Mouse (Mus musculus): Measurements from ENCODE around the gene Fam205a4. TPM values are rescaled to one million over a fixed set of nuclear protein-coding genes. Genes with fewer than 3 reads are reported as not detected.

The Fam205a4 gene
- 0.40 TPM for polyA plus RNA-seq (2014; fragmentation: Illumina TruSeq; extraction: RNeasy Lipid Tissue Mini Kit (QIAGEN cat#74804); ENCODE audit: low read depth, low replicate concordance)

GRCm38 (mm10) chr4:41965758-41966157 lies at the start of gene Fam205a4:
TSS of gene Fam205a4 (plus strand) at chr4:41966058.

GRCm38 (mm10) chr4:41941272-41941671 lies 24.6 kb upstream of the Fam205a4 start, which contains the start of gene Gm20878:
TSS of gene Gm20878 (plus strand) at chr4:41941572.

Other genes with a start within 250 kb of the Fam205a4 start
- 44.3 TPM for gene Dctn3, start 242.9 kb upstream of the Fam205a4 start, polyA plus RNA-seq (2014; fragmentation: Illumina TruSeq; extraction: RNeasy Lipid Tissue Mini Kit (QIAGEN cat#74804); ENCODE audit: low read depth, low replicate concordance)
- gene Arid3c, start 234.9 kb upstream of the Fam205a4 start, polyA plus RNA-seq (2014; fragmentation: Illumina TruSeq; extraction: RNeasy Lipid Tissue Mini Kit (QIAGEN cat#74804); ENCODE audit: low read depth, low replicate concordance) = not detected
- gene Galt, start 210.8 kb upstream of the Fam205a4 start, polyA plus RNA-seq (2014; fragmentation: Illumina TruSeq; extraction: RNeasy Lipid Tissue Mini Kit (QIAGEN cat#74804); ENCODE audit: low read depth, low replicate concordance) = 1.1 TPM
- 20.7 TPM for gene Sigmar1, start 209.9 kb upstream of the Fam205a4 start, polyA plus RNA-seq (2014; fragmentation: Illumina TruSeq; extraction: RNeasy Lipid Tissue Mini Kit (QIAGEN cat#74804); ENCODE audit: low read depth, low replicate concordance)
- gene Ccl27a, start 191.8 kb upstream of the Fam205a4 start, polyA plus RNA-seq (2014; fragmentation: Illumina TruSeq; extraction: RNeasy Lipid Tissue Mini Kit (QIAGEN cat#74804); ENCODE audit: low read depth, low replicate concordance) = 3.2 TPM
- gene Gm21541, start 62.4 kb upstream of the Fam205a4 start, polyA plus RNA-seq (2014; fragmentation: Illumina TruSeq; extraction: RNeasy Lipid Tissue Mini Kit (QIAGEN cat#74804); ENCODE audit: low read depth, low replicate concordance) = not detected
- 0.93 TPM for gene Gm20878, start 24.5 kb upstream of the Fam205a4 start, polyA plus RNA-seq (2014; fragmentation: Illumina TruSeq; extraction: RNeasy Lipid Tissue Mini Kit (QIAGEN cat#74804); ENCODE audit: low read depth, low replicate concordance)
- gene Gm21093, start 68.7 kb downstream of the Fam205a4 start, polyA plus RNA-seq (2014; fragmentation: Illumina TruSeq; extraction: RNeasy Lipid Tissue Mini Kit (QIAGEN cat#74804); ENCODE audit: low read depth, low replicate concordance) = not detected
- gene Gm3893, start 125.1 kb downstream of the Fam205a4 start, polyA plus RNA-seq (2014; fragmentation: Illumina TruSeq; extraction: RNeasy Lipid Tissue Mini Kit (QIAGEN cat#74804); ENCODE audit: low read depth, low replicate concordance) = not detected
- not detected for gene Gm13304, start 148.8 kb downstream of the Fam205a4 start, polyA plus RNA-seq (2014; fragmentation: Illumina TruSeq; extraction: RNeasy Lipid Tissue Mini Kit (QIAGEN cat#74804); ENCODE audit: low read depth, low replicate concordance)
- gene Gm13306, start 187.4 kb downstream of the Fam205a4 start, polyA plus RNA-seq (2014; fragmentation: Illumina TruSeq; extraction: RNeasy Lipid Tissue Mini Kit (QIAGEN cat#74804); ENCODE audit: low read depth, low replicate concordance) = not detected
- not detected for gene Gm13305, start 202.5 kb downstream of the Fam205a4 start, polyA plus RNA-seq (2014; fragmentation: Illumina TruSeq; extraction: RNeasy Lipid Tissue Mini Kit (QIAGEN cat#74804); ENCODE audit: low read depth, low replicate concordance)